Mouse (Mus musculus): ENCODE data around the gene Usp19.

- TF ChIP-seq CTCF (IDR thresholded peaks at IDR 0.05; ENCODE audit: low read depth) (no peak), EP300 (IDR thresholded peaks at IDR 0.05; ENCODE audit: low read depth) (no peak)
Observed at GRCm38 (mm10) chr9:108454429-108454828, 36.0 kb upstream of the Usp19 start.
